Comparison of ENCODE assay signal across 9 mouse cellular contexts in the genomic region with DNA sequence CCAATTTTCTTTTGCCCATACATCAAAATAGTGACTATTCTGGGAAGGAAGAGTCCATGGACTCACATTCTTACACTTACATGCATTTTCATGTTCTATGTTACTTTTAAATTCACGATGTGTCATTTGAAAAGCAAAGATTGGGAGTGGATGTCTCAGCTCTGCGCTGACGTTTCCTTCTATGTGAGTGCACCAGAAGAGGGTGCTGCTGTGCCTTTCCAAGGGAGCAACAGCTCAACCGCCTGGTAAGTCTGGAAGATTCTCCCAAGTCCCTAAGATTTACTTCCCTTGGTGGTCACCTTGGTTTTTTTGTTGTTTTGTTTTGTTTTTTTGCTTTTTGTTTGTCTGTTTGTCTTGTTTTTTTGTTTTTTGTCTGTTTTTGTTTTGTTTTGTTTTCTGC. TPM values are rescaled to one million over a fixed set of nuclear protein-coding genes. Genes with fewer than 3 reads are reported as not detected.
DNase-seq lines count a peak whose midpoint lies in the region; ATAC-seq and TF ChIP-seq lines count a peak whose summit lies in the region.
"Had no signal": no experiment of that assay in that cellular context is flagged by ENCODE, and none has a peak within 500 bp of the region (broad histone marks: within the 10 kb centered on the region; RNA-seq: fewer than 3 reads in every experiment).

No protein-coding gene starts in this region.

- no peak overlapping the region for H3K4me2 ChIP-seq in lung, postnatal 0 days (replicated peaks; ENCODE audit: low read depth, low read length)
- H3K4me2 ChIP-seq: embryonic facial prominence, embryonic 15.5 days had no signal

- no peak overlapping the region for H3K27ac ChIP-seq in lung, postnatal 0 days (ENCODE audit: low read length)
- H3K27ac ChIP-seq: embryonic facial prominence, embryonic 15.5 days had no signal

- H3K27me3 ChIP-seq in lung, postnatal 0 days (replicated peaks; ENCODE audit: insufficient read depth, low read length), result no peaks in the 10 kb centered on the region
- H3K27me3 ChIP-seq: embryonic facial prominence, embryonic 15.5 days had no signal

- 10% methylated on average over 4 of the region's 4 CpGs for WGBS in lung, postnatal 0 days

- DNase-seq in CD4-positive, CD25-positive, alpha-beta regulatory T cell, adult 2 months (ENCODE audit: low read depth, low spot score), result peak; percentile 39
- peak; percentile 58 to 74 for DNase-seq in layer of hippocampus, postnatal 10 days (ENCODE audit: low spot score in 2 of 2)
- no peak for DNase-seq in layer of hippocampus, postnatal 36 days
- peak; percentile 35 for DNase-seq in R1 (ENCODE audit: low read depth, low spot score)
- DNase-seq in lung, postnatal 0 days (ENCODE audit: low spot score), result peak; percentile 66
- DNase-seq in thymus, postnatal 25 days, result peak; percentile 16

- H3K36me3 ChIP-seq in lung, postnatal 0 days (ENCODE audit: insufficient read depth, low read length), result no peaks in the 10 kb centered on the region
- H3K36me3 ChIP-seq: embryonic facial prominence, embryonic 15.5 days had no signal

- H3K9me3 ChIP-seq in lung, postnatal 0 days (ENCODE audit: low read length), result no peaks in the 10 kb centered on the region
- H3K9me3 ChIP-seq: embryonic facial prominence, embryonic 15.5 days had no signal

- no peak for ATAC-seq in CD4-positive, CD25-positive, alpha-beta regulatory T cell, adult 4 months
- ATAC-seq in granulocyte monocyte progenitor cell, adult 5-6 weeks (replicated peaks; ENCODE audit: poor library complexity, severe bottlenecking), result peak; percentile 72
- ATAC-seq in lung, postnatal 0 days, result no peak

- no peak overlapping the region for H3K9ac ChIP-seq in lung, postnatal 0 days (replicated peaks; ENCODE audit: low read depth)
- H3K9ac ChIP-seq: embryonic facial prominence, embryonic 15.5 days had no signal

- H3K4me1 ChIP-seq in lung, postnatal 0 days (ENCODE audit: insufficient read depth, low read depth, low read length), result no peaks in the 10 kb centered on the region
- H3K4me1 ChIP-seq: embryonic facial prominence, embryonic 15.5 days had no signal

- no peak for TF ChIP-seq EP300 in lung, postnatal 0 days (IDR thresholded peaks at IDR 0.05)

- no peak overlapping the region for H3K4me3 ChIP-seq in lung, postnatal 0 days (ENCODE audit: low read depth, low read length)
- H3K4me3 ChIP-seq: embryonic facial prominence, embryonic 15.5 days had no signal

- TF ChIP-seq CTCF in lung, postnatal 0 days (IDR thresholded peaks at IDR 0.05), result peak; percentile 88

RNA-seq across cellular contexts. Expression of a gene that starts 6.1 kb away (rescaled TPM):
- polyA plus RNA-seq in CD4-positive, CD25-positive, alpha-beta regulatory T cell, adult 4 months (2017; shearing (Covaris generic)), result not detected
- 1 to 10 TPM; 5.9 to 6.9 TPM for total RNA-seq in layer of hippocampus, postnatal 10 days (2021)
- total RNA-seq in layer of hippocampus, postnatal 36 days (2021), result 10 to 100 TPM; 13.1 to 14.3 TPM
- 0.09 TPM in 1 of 2 replicates, not detected in the other for total RNA-seq in granulocyte monocyte progenitor cell, adult 5-6 weeks (2014; fragmentation: Nextera tagmentation)
- 0.21 and 0.78 TPM in 2 replicates for total RNA-seq in granulocyte monocyte progenitor cell, adult 5-6 weeks (2017)
- 1.1 and 2.5 TPM in 2 replicates for polyA plus RNA-seq in lung, postnatal 0 days (2015; fragmentation: Nextera tagmentation; extraction: Ambion mirVana)

Comparison
In these comparisons a context has a peak if more than half of its experiments do, and no peak if none do; other contexts are left out.
1. DNase-seq: peak in CD4-positive, CD25-positive, alpha-beta regulatory T cell, adult 2 months (single experiment), layer of hippocampus, postnatal 10 days (2 of 2), R1 (single experiment), lung, postnatal 0 days (single experiment) and thymus, postnatal 25 days (single experiment); none in layer of hippocampus, postnatal 36 days (0 of 2).